Comparison of ENCODE assay signal across 9 mouse cellular contexts in genomic region chr3:115104802-115105493, GRCm38 (mm10).
A peak's percentile ranks its signal among the peaks of the same experiment; 100 is the strongest.
DNase-seq lines count a peak whose midpoint lies in the region; ATAC-seq lines count a peak whose summit lies in the region.
"Had no signal": no experiment of that assay in that cellular context is flagged by ENCODE, and none has a peak within 500 bp of the region (broad histone marks: within the 10 kb centered on the region; RNA-seq: fewer than 3 reads in every experiment).

No protein-coding gene starts in this region.

- WGBS in midbrain, embryonic 13.5 days: 27% methylated on average over 8 of the region's 8 CpGs
- WGBS in heart, embryonic 10.5 days: 41% methylated on average over 8 of the region's 8 CpGs

- no peak overlapping the region for H3K27ac ChIP-seq in midbrain, embryonic 13.5 days
- H3K27ac ChIP-seq in heart, embryonic 10.5 days: no peak overlapping the region
- H3K27ac ChIP-seq: limb, embryonic 15.5 days had no signal

- intact Hi-C loops in heart, postnatal 36 days (cut with DNase I): no loop called here

- H3K9me3 ChIP-seq in midbrain, embryonic 13.5 days: no peaks in the 10 kb centered on the region
- no peaks in the 10 kb centered on the region for H3K9me3 ChIP-seq in heart, embryonic 10.5 days
- H3K9me3 ChIP-seq: limb, embryonic 15.5 days had no signal

- no peak overlapping the region for H3K9ac ChIP-seq in midbrain, embryonic 13.5 days (replicated peaks)
- H3K9ac ChIP-seq: limb, embryonic 15.5 days had no signal

- no peaks in the 10 kb centered on the region for H3K27me3 ChIP-seq in midbrain, embryonic 13.5 days
- H3K27me3 ChIP-seq in heart, embryonic 10.5 days (ENCODE audit: insufficient read depth, poor library complexity, severe bottlenecking): no peaks in the 10 kb centered on the region
- H3K27me3 ChIP-seq: limb, embryonic 15.5 days had no signal

- H3K36me3 ChIP-seq in midbrain, embryonic 13.5 days: no peaks in the 10 kb centered on the region
- no peaks in the 10 kb centered on the region for H3K36me3 ChIP-seq in heart, embryonic 10.5 days
- H3K36me3 ChIP-seq: limb, embryonic 15.5 days had no signal

- H3K4me2 ChIP-seq in midbrain, embryonic 13.5 days (replicated peaks): no peak overlapping the region
- H3K4me2 ChIP-seq: limb, embryonic 15.5 days had no signal

- peak; percentile 78 for ATAC-seq in midbrain, embryonic 13.5 days

- peak; percentile 30 for DNase-seq in kidney, adult 9 months
- DNase-seq in kidney, postnatal 14 days: no peak
- DNase-seq in Muller cell, postnatal 12 days (ENCODE audit: inconsistent ontology term): peak; percentile 7
- DNase-seq in cerebellum, postnatal 14 days: peak; percentile 48 to 62
- no peak for DNase-seq in yolk sac, embryonic 10.5 days (ENCODE audit: low spot score)
- no peak for DNase-seq in heart, embryonic 10.5 days (ENCODE audit: low spot score)
- no peak for DNase-seq in heart, postnatal 36 days

- H3K4me3 ChIP-seq in midbrain, embryonic 13.5 days (replicated peaks): no peak overlapping the region
- H3K4me3 ChIP-seq in heart, embryonic 10.5 days: no peak overlapping the region
- H3K4me3 ChIP-seq: limb, embryonic 15.5 days had no signal

- peaks cover 7% of the 10 kb centered on the region; the same call in 1 of the 2 replicates for H3K4me1 ChIP-seq in midbrain, embryonic 13.5 days (replicated peaks)
- no peaks in the 10 kb centered on the region for H3K4me1 ChIP-seq in heart, embryonic 10.5 days
- H3K4me1 ChIP-seq: limb, embryonic 15.5 days had no signal

Comparison
In these comparisons a context has a peak if more than half of its experiments do, and no peak if none do; other contexts are left out.
1. DNase-seq: peak in kidney, adult 9 months (single experiment), Muller cell, postnatal 12 days (single experiment) and cerebellum, postnatal 14 days (2 of 2); none in kidney, postnatal 14 days (single experiment), yolk sac, embryonic 10.5 days (single experiment), heart, embryonic 10.5 days (single experiment) and heart, postnatal 36 days (0 of 2).